Mouse (Mus musculus) cerebellum, adult 2 months (tissue): ENCODE measurements around the gene Hsd3b2.

ENCODE experiments used
- CTCF ChIP-seq: fragments of 200-500 bp; IDR thresholded peaks from 2 replicates; pipeline ENCODE4 v1.5.1; 2011; ENCODE audit warnings: low read depth, mild to moderate bottlenecking, control low read depth, low read length, moderate library complexity, borderline replicate concordance; ENCODE audit not compliant: insufficient read depth
- POLR2A ChIP-seq: fragments of 200-500 bp; IDR thresholded peaks from 2 replicates; pipeline ENCODE4 v1.6.1; 2011; ENCODE audit warnings: low read length, control low read depth, borderline replicate concordance; ENCODE audit not compliant: insufficient read depth

GRCm38 (mm10) chr3:98724376-98724775, at the start of gene Hsd3b2:
- no peak for TF ChIP-seq CTCF
- no peak for TF ChIP-seq POLR2A
